Mouse (Mus musculus): ENCODE measurements around the gene Echdc1.
"Not testable (repeated sequence)": the region's sequence is repeated elsewhere in the genome, so short reads cannot be mapped to it uniquely, and the experiment has no call there.

Gene Echdc1

DNA sequence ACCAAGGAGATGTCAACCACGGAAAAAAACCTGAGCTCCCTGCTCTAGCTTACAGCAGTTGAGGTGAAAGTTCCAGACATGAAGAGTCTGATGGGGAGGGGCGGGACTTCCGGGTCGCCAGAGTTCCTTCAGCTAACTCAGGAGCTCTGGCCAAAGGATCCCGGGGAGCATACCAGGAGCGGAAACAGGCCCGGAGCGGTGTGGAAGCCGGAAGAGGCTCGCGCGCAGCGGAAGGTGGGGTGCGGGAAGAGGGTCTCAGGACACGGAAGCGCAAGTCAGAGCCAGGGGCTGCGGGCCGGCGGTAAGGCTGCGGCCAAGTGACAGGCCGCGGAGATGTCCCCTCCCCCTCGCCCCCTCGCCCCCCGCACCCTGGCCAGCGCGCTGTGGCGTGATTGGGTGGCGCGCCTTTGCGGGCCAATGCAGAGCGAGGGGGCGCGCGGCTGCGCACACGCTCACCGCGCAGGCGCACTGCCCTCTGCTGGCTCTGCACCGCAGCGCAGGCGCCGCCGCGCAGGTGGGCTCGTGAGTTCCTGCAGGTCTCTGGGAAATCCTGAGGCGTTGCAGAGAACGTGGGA, at the start of gene Echdc1:
Gene Echdc1, plus strand, starts transcription at position 103 of the 575 bp plus-strand sequence.
- peak; percentile 93 for DNase-seq

DNA sequence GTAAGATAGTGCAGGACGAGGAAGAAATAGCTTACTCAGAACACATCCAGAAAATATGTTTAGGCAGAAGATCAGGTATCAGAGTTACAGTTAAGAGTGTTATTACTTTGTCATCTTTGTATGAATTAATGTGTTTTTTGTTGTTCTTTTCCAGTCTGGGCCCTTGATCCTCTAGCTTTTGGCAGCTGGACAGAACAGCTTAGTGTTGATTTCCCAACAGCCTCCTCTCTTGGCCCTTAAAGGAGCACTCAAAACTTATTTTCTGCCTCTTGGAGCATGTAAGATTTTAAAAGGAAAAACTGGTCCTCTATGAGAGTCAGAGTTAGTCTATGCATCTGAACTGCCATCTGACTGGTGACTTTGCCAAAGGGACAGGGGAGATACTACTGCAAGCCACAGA, 31.2 kb upstream of the Echdc1 start:
- peak; percentile 68 for DNase-seq

GRCm38 (mm10) chr10:29285757-29286156, 27.2 kb upstream of the Echdc1 start:
- DNase-seq = peak; percentile 53

DNA sequence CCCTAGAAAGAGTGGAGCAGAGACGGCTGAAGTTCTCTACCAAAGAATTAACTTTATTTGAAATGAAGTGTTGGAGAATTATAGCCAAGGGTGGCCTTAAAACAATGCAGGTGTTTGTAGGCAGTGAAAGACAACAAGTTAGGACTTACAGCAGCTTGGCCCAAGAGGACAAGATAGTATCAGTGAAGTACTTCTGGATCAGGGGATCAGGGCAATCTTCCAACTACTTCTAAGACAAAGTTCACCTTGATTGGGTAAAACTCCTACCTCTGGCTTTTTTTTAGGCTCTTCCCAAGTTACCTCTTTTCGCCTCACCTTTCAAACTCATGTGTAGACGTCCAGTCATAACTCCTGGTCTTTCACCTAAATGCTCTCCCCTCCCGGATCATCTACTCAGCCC, 10.7 kb upstream of the Echdc1 start:
- DNase-seq = no peak

- DNase-seq = peak; percentile 26
Observed at GRCm38 (mm10) chr10:29311480-29312219, 1.3 kb upstream of the Echdc1 start.

GRCm38 (mm10) chr10:29313905-29314304, 939 bp downstream of the Echdc1 start:
- no peak for DNase-seq

DNA sequence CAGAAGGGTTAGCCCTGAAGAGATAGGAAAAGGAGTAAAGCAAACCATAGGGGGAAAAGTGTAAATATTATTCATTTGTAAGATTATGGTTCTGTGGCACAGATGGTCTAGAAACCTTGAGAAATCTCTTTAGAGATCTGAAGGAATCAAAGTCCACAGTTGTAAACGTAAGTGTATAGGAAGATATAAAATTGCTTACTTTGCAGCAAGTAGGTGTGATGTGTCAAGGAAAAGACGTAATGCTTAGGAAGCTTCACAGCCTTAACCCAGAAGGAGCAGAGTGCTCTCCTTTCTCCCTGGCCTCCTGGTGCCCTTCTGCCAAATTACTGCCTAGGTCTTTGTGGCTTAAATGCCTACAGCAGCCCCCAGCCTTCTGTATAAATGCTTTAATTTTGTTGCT, 11.9 kb downstream of the Echdc1 start:
- no peak for DNase-seq

DNA sequence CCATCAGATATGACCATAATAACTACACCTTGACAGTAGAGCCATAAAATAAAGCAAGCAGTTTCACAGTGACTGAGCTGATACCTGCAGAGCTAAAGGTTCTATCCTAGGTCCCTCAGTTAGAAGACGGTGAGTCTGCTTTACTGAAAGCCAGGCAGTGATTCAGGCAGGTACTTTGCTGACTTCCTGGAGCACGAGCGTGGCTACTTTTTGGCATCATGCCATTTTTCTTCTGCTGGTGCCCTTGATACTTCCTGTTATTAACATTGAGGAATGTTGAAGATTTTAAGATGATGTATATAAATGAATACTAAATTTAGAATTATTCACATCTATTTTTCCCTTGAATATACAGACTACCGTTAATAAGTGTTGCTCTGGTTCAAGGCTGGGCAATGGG, 20.9 kb downstream of the Echdc1 start:
- DNase-seq = peak; percentile 16

GRCm38 (mm10) chr10:29338355-29339056, 25.5 kb downstream of the Echdc1 start:
- peak; percentile 91 for DNase-seq

- peak; percentile 32 for DNase-seq
Observed at GRCm38 (mm10) chr10:29344232-29344631, 31.3 kb downstream of the Echdc1 start.

- DNase-seq = no peak
Observed at GRCm38 (mm10) chr10:29346638-29347037, 33.7 kb downstream of the Echdc1 start.

- peak; percentile 13 for DNase-seq
Observed at GRCm38 (mm10) chr10:29351420-29351819, 38.5 kb downstream of the Echdc1 start.

GRCm38 (mm10) chr10:29352575-29352974, 39.6 kb downstream of the Echdc1 start:
- no peak for DNase-seq

GRCm38 (mm10) chr10:29354183-29354582, 41.2 kb downstream of the Echdc1 start:
- no peak for DNase-seq

GRCm38 (mm10) chr10:29361095-29361463, 48.1 kb downstream of the Echdc1 start:
- peak; percentile 27 for DNase-seq

DNA sequence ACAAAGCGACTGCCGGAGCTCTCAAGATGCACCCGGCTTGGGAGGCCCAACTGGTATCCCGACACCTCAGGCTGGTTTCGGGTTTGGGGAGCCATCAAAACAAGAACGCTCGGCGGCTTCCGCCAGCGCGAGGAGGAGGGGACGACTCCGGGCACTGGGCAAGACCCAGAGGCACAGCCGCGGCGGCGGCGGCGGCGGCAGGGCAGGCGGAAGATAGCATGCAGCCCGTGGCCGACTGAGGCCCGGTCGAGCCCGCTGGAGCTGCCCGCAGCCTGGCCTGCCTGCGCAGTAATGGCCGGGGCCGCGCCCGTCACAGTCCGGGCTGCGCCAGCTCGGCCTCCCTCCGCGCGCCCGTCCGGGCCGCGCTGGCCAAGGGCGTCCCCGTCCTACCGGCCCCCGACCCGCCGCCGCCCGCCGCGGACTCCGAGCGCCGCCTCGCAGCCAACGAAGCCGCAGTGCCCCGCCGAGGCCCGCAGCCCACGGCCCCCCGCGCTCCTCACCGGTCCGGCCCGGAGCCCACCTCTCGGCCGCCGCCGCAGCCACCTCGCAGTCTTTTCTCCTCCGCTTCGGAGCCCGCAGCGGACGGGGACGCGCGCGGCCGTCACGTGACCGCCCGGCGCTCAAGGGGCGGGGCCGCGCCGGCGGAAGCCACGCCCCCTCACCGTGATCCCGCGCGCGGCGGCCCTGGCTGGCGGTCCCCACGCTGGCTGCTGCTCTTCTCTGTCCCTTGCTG, 48.7 kb downstream of the Echdc1 start:
- peak; percentile 88 for DNase-seq

- peak; percentile 4 for DNase-seq
Observed at GRCm38 (mm10) chr10:29362197-29362900, 49.4 kb downstream of the Echdc1 start, which contains the start of gene Rnf146. TSS of gene Rnf146 (minus strand) at chr10:29362442.

DNA sequence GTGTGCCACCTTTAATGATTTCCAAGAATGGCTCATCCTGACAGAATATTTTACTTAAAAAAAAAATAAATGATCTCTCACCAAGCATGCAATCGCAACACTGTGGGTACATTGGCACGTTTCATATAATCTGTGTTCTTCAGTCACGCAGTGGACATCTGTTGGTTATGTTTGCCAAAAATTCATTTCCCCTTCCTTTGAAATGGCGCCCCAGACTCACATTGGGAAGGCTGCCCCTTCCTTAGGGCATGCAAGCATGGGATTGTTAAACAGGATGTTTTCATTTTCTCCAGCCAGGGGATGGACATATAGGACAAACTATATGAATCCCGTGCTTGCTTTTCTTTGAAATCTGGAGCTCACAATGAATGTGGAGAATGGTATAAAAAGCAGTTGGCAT, 61.1 kb downstream of the Echdc1 start:
- no peak for DNase-seq

DNA sequence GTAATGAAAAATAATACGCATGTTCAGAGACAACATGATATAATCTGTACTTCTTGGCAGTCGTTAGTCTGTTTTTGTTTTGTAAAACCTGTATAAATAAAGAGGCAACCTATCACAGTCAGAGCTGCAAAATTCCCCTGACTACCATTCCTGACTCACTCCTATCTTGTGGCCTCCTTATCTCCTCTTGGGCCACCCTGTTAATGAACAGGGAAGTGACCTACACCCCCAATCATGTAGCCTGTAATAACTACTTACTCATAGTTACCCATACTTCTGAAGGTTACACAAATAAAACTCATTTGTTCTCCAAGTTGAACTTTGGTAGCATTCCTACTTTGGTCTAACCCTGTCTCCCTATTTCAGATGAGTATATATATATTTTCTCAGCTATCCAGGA, 68.6 kb downstream of the Echdc1 start:
- DNase-seq = no peak

DNA sequence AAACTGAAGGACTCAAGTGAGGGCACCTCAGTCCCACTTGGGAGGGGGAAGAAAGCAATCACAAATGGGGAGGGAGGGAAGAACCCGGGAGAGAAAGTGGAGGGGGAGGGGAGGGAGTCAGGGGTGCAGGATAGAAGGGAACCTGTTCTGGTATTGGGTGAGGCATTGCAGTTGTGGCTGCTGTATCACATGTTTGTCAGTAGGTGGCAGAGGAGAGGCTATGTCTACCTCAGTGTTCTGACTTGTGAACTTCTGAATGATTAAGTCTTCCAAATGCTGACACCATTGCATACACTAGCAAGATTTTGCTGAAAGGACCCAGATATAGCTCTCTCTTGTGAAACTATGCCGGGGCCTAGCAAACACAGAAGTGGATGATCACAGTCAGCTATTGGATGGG, 81.9 kb downstream of the Echdc1 start:
- not testable (repeated sequence) for DNase-seq

Data from lung, postnatal 36 days (tissue).